Mouse (Mus musculus) E14TG2a.4 (cell line): ENCODE results near the gene Rhof.

Experiments
- H3K27me3 ChIP-seq: 2 replicates; pipeline ENCODE4 v1.6.1; 2014; ENCODE audit warnings: low read length, control low read depth; ENCODE audit not compliant: insufficient read depth
- H3K36me3 ChIP-seq: 2 replicates; pipeline ENCODE4 v1.6.1; 2014; ENCODE audit warnings: low read length, control low read depth; ENCODE audit not compliant: insufficient read depth
- H3K4me1 ChIP-seq: replicated peaks from 2 replicates; pipeline ENCODE4 v1.6.1; 2014; ENCODE audit warnings: low read depth, low read length, control low read depth
- H3K4me3 ChIP-seq: replicated peaks from 2 replicates; pipeline ENCODE4 v1.5.1; 2014; ENCODE audit warnings: mild to moderate bottlenecking, low read length
- H3K9me3 ChIP-seq: 2 replicates; pipeline ENCODE4 v1.6.1; 2014; ENCODE audit warnings: low read length, control low read depth
- CTCF ChIP-seq: conservative IDR thresholded peaks from 2 replicates; pipeline ENCODE4 v1.5.1; 2014; ENCODE audit warnings: low read length
- NANOG ChIP-seq: IDR thresholded peaks from 2 replicates; pipeline ENCODE4 v1.6.1; 2014; ENCODE audit warnings: borderline replicate concordance, low read length, mixed read lengths
- POU5F1 ChIP-seq: IDR thresholded peaks from 2 replicates; pipeline ENCODE4 v1.6.1; 2014; ENCODE audit warnings: low read length, borderline replicate concordance

The Rhof gene

GRCm38 (mm10) chr5:123114924-123115323 is 17.6 kb downstream of the Rhof start:
- peaks cover 25% of the 10 kb centered on the region for H3K27me3 ChIP-seq
- H3K4me1 ChIP-seq: peaks cover 36% of the 10 kb centered on the region
- H3K36me3 ChIP-seq: peaks cover 21% of the 10 kb centered on the region
- H3K9me3 ChIP-seq: no peaks in the 10 kb centered on the region
- TF ChIP-seq CTCF: peak; percentile 25
- no peak for TF ChIP-seq NANOG
- H3K4me3 ChIP-seq: no peak overlapping the region

- Histone ChIP-seq H3K9me3 (no peaks in the 10 kb centered on the region), H3K36me3 (peaks cover 19% of the 10 kb centered on the region), H3K27me3 (peaks cover 17% of the 10 kb centered on the region), H3K4me3 (no peak overlapping the region), H3K4me1 (peaks cover 36% of the 10 kb centered on the region)
- TF ChIP-seq NANOG: no peak
- TF ChIP-seq POU5F1: no peak
- no peak for TF ChIP-seq CTCF
Measured at GRCm38 (mm10) chr5:123114109-123114508, 18.4 kb downstream of the Rhof start.

GRCm38 (mm10) chr5:123110296-123110721 is 22.2 kb downstream of the Rhof start:
- no peaks in the 10 kb centered on the region for H3K9me3 ChIP-seq
- H3K4me3 ChIP-seq: no peak overlapping the region
- H3K4me1 ChIP-seq: peaks cover 23% of the 10 kb centered on the region
- no peaks in the 10 kb centered on the region for H3K27me3 ChIP-seq
- TF ChIP-seq POU5F1 (no peak), NANOG (no peak), CTCF (no peak)
- H3K36me3 ChIP-seq: peaks cover 4% of the 10 kb centered on the region; the same call in 1 of the 2 replicates

- Histone ChIP-seq H3K9me3 (no peaks in the 10 kb centered on the region), H3K36me3 (peaks cover 7% of the 10 kb centered on the region), H3K27me3 (no peaks in the 10 kb centered on the region), H3K4me3 (no peak overlapping the region), H3K4me1 (peaks cover 22% of the 10 kb centered on the region)
- no peak for TF ChIP-seq POU5F1
- no peak for TF ChIP-seq CTCF
- no peak for TF ChIP-seq NANOG
Measured at GRCm38 (mm10) chr5:123109452-123110203, 22.9 kb downstream of the Rhof start.

- TF ChIP-seq CTCF (no peak), NANOG (no peak), POU5F1 (no peak)
- Histone ChIP-seq H3K9me3 (no peaks in the 10 kb centered on the region), H3K4me1 (peaks cover 16% of the 10 kb centered on the region), H3K4me3 (no peak overlapping the region), H3K27me3 (no peaks in the 10 kb centered on the region), H3K36me3 (peaks cover 32% of the 10 kb centered on the region)
Measured at GRCm38 (mm10) chr5:123104769-123105168, 27.7 kb downstream of the Rhof start.

GRCm38 (mm10) chr5:123103556-123103955 is 28.9 kb downstream of the Rhof start:
- H3K36me3 ChIP-seq: peaks cover 40% of the 10 kb centered on the region
- no peak overlapping the region for H3K4me3 ChIP-seq
- no peaks in the 10 kb centered on the region for H3K9me3 ChIP-seq
- peaks cover 8% of the 10 kb centered on the region; the same call in 1 of the 2 replicates for H3K4me1 ChIP-seq
- TF ChIP-seq CTCF: no peak
- no peak for TF ChIP-seq NANOG
- no peak for TF ChIP-seq POU5F1
- no peaks in the 10 kb centered on the region for H3K27me3 ChIP-seq

GRCm38 (mm10) chr5:123102376-123102775 is 30.1 kb downstream of the Rhof start:
- H3K9me3 ChIP-seq: no peaks in the 10 kb centered on the region
- peaks cover 8% of the 10 kb centered on the region; the same call in 1 of the 2 replicates for H3K4me1 ChIP-seq
- peaks cover 41% of the 10 kb centered on the region for H3K36me3 ChIP-seq
- no peak for TF ChIP-seq CTCF
- no peak for TF ChIP-seq POU5F1
- H3K27me3 ChIP-seq: no peaks in the 10 kb centered on the region
- H3K4me3 ChIP-seq: no peak overlapping the region

- Histone ChIP-seq H3K9me3 (no peaks in the 10 kb centered on the region), H3K27me3 (no peaks in the 10 kb centered on the region), H3K4me3 (no peak overlapping the region), H3K4me1 (peaks cover 7% of the 10 kb centered on the region), H3K36me3 (peaks cover 24% of the 10 kb centered on the region)
- TF ChIP-seq POU5F1 (no peak), CTCF (no peak), NANOG (no peak)
Measured at GRCm38 (mm10) chr5:123098487-123098886, 34.0 kb downstream of the Rhof start.

GRCm38 (mm10) chr5:123096299-123096698 is 36.2 kb downstream of the Rhof start:
- Histone ChIP-seq H3K4me3 (no peak overlapping the region), H3K9me3 (no peaks in the 10 kb centered on the region), H3K4me1 (peaks cover 10% of the 10 kb centered on the region), H3K27me3 (no peaks in the 10 kb centered on the region), H3K36me3 (peaks cover 19% of the 10 kb centered on the region)
- TF ChIP-seq POU5F1 (no peak), CTCF (no peak), NANOG (no peak)
